Comparison of ENCODE assay signal across 8 mouse cellular contexts in the genomic region with DNA sequence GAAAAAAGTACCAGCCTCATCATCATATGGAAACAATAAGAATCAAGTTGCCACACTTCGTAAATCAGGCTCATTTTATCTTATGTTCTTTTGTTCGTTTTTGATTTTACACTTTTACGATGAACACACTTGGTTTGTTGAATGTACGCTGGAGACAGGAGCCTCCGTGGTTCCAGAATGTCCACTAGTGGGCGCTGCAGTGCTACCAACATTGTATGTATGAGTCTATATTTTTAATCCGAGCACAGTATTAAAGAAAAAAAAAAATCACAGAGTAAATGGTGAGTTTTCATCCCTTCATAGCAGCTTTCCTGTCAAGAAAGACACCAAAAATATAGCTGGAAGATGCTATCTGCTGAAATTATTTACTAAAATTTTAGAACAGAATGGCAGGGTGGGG.
DNase-seq lines count a peak whose midpoint lies in the region; ATAC-seq and TF ChIP-seq lines count a peak whose summit lies in the region.

No protein-coding gene starts in this region.

- H3K4me3 ChIP-seq in thymus, adult 2 months (ENCODE audit: control insufficient read depth, insufficient read depth, low read length): no peak overlapping the region
- H3K4me3 ChIP-seq in lung, postnatal 0 days (ENCODE audit: low read depth, low read length): no peak overlapping the region

- H3K4me1 ChIP-seq in thymus, adult 2 months (replicated peaks; ENCODE audit: control insufficient read depth, insufficient read depth, low read length): no peaks in the 10 kb centered on the region
- H3K4me1 ChIP-seq in lung, postnatal 0 days (ENCODE audit: insufficient read depth, low read depth, low read length): no peaks in the 10 kb centered on the region

- H3K36me3 ChIP-seq in thymus, adult 2 months (ENCODE audit: control insufficient read depth, insufficient read depth, low read length): no peaks in the 10 kb centered on the region
- no peaks in the 10 kb centered on the region for H3K36me3 ChIP-seq in lung, postnatal 0 days (ENCODE audit: insufficient read depth, low read length)

- no peak overlapping the region for H3K27ac ChIP-seq in thymus, adult 2 months (ENCODE audit: control insufficient read depth, insufficient read depth, low read length)
- H3K27ac ChIP-seq in lung, postnatal 0 days (ENCODE audit: low read length): no peak overlapping the region

- no peak for TF ChIP-seq EP300 in lung, postnatal 0 days (IDR thresholded peaks at IDR 0.05)

- 17% methylated on average over 7 of the region's 7 CpGs for WGBS in thymus, adult 2 months
- WGBS in lung, postnatal 0 days: 15% methylated on average over 7 of the region's 7 CpGs

- TF ChIP-seq POLR2A in thymus, adult 2 months (IDR thresholded peaks at IDR 0.05; ENCODE audit: control insufficient read depth, extremely low read depth, insufficient read depth, low read length, poor library complexity): no peak

- ATAC-seq in lung, postnatal 0 days: no peak
- no peak for ATAC-seq in activated CD4-positive, CD25-positive, alpha-beta regulatory T cell, adult 4 months

- H3K27me3 ChIP-seq in thymus, adult 2 months (ENCODE audit: control insufficient read depth, insufficient read depth, low read length): no peaks in the 10 kb centered on the region
- H3K27me3 ChIP-seq in lung, postnatal 0 days (replicated peaks; ENCODE audit: insufficient read depth, low read length): no peaks in the 10 kb centered on the region

- no peak for TF ChIP-seq CTCF in thymus, adult 2 months (IDR thresholded peaks at IDR 0.05; ENCODE audit: borderline replicate concordance, control insufficient read depth, extremely low read depth, insufficient read depth, low read length, poor library complexity)
- TF ChIP-seq CTCF in lung, postnatal 0 days (IDR thresholded peaks at IDR 0.05): peak; percentile 85

- no peaks in the 10 kb centered on the region for H3K9me3 ChIP-seq in lung, postnatal 0 days (ENCODE audit: low read length)

- H3K4me2 ChIP-seq in lung, postnatal 0 days (replicated peaks; ENCODE audit: low read depth, low read length): no peak overlapping the region

- DNase-seq in thymus, adult 2 months: peak; percentile 21
- no peak for DNase-seq in thymus, adult 18-20 months
- DNase-seq in c-Kit-positive CD71-negative TER-119-negative erythroid progenitor cells, embryonic 14.5 days (ENCODE audit: low read depth): peak; percentile 38
- peak; percentile 52 to 76 for DNase-seq in frontal cortex, postnatal 36 days (ENCODE audit: low spot score in 2 of 2)
- DNase-seq in layer of hippocampus, adult 11-12 months (ENCODE audit: low spot score): peak; percentile 74
- DNase-seq in lung, postnatal 0 days (ENCODE audit: low spot score): peak; percentile 77
- DNase-seq in right cerebral cortex, postnatal 10 days (ENCODE audit: low spot score in 2 of 2): peak; percentile 73 to 86

- H3K9ac ChIP-seq in lung, postnatal 0 days (replicated peaks; ENCODE audit: low read depth): no peak overlapping the region

Comparison
In these comparisons a context has a peak if more than half of its experiments do, and no peak if none do; other contexts are left out.
1. DNase-seq: peak in thymus, adult 2 months (single experiment), c-Kit-positive CD71-negative TER-119-negative erythroid progenitor cells, embryonic 14.5 days (single experiment), frontal cortex, postnatal 36 days (2 of 2), layer of hippocampus, adult 11-12 months (single experiment), lung, postnatal 0 days (single experiment) and right cerebral cortex, postnatal 10 days (2 of 2); none in thymus, adult 18-20 months (0 of 2).